Comparison of ENCODE assay signal across 7 mouse cellular contexts in genomic region chr11:68602200-68602931, GRCm38 (mm10). TPM values are rescaled to one million over a fixed set of nuclear protein-coding genes. Genes with fewer than 3 reads are reported as not detected.
DNase-seq lines count a peak whose midpoint lies in the region; ATAC-seq and TF ChIP-seq lines count a peak whose summit lies in the region.

No protein-coding gene starts in this region.

- WGBS in midbrain, embryonic 11.5 days, result 13% methylated on average over 8 of the region's 8 CpGs
- 14% methylated on average over 8 of the region's 8 CpGs for WGBS in midbrain, embryonic 16.5 days
- WGBS in stomach, embryonic 15.5 days, result 11% methylated on average over 7 of the region's 8 CpGs

- ATAC-seq in midbrain, embryonic 11.5 days (ENCODE audit: low FRiP score), result no peak
- ATAC-seq in midbrain, embryonic 16.5 days, result no peak
- peak; percentile 42 for ATAC-seq in stomach, embryonic 15.5 days (ENCODE audit: insufficient read depth, low FRiP score, low read depth)

- H3K9ac ChIP-seq in midbrain, embryonic 11.5 days (ENCODE audit: low read length), result no peak overlapping the region
- H3K9ac ChIP-seq in midbrain, embryonic 16.5 days (ENCODE audit: low read depth, low read length), result no peak overlapping the region
- no peak overlapping the region for H3K9ac ChIP-seq in stomach, embryonic 15.5 days

- no peak overlapping the region for H3K4me2 ChIP-seq in midbrain, embryonic 11.5 days
- no peak overlapping the region for H3K4me2 ChIP-seq in midbrain, embryonic 16.5 days (ENCODE audit: low read length)
- H3K4me2 ChIP-seq in stomach, embryonic 15.5 days, result no peak overlapping the region

- H3K9me3 ChIP-seq in midbrain, embryonic 11.5 days (ENCODE audit: control insufficient read depth, low read length), result no peaks in the 10 kb centered on the region
- no peaks in the 10 kb centered on the region for H3K9me3 ChIP-seq in midbrain, embryonic 16.5 days (replicated peaks; ENCODE audit: control insufficient read depth, low read length, poor library complexity, severe bottlenecking)
- no peaks in the 10 kb centered on the region for H3K9me3 ChIP-seq in stomach, embryonic 15.5 days

- TF ChIP-seq CTCF in left cerebral cortex, adult 2 months (IDR thresholded peaks at IDR 0.05), result no peak

- peaks cover 11% of the 10 kb centered on the region for H3K4me1 ChIP-seq in midbrain, embryonic 11.5 days (ENCODE audit: control insufficient read depth, insufficient read depth, low read length)
- peaks cover 5% of the 10 kb centered on the region; the same call in 1 of the 2 replicates for H3K4me1 ChIP-seq in midbrain, embryonic 16.5 days (ENCODE audit: control insufficient read depth, insufficient read depth, low read length)
- peaks cover 27% of the 10 kb centered on the region for H3K4me1 ChIP-seq in stomach, embryonic 15.5 days

- H3K4me3 ChIP-seq in midbrain, embryonic 11.5 days (ENCODE audit: low read depth, low read length), result no peak overlapping the region
- H3K4me3 ChIP-seq in midbrain, embryonic 16.5 days (ENCODE audit: low read depth, low read length), result no peak overlapping the region
- H3K4me3 ChIP-seq in stomach, embryonic 15.5 days (replicated peaks), result no peak overlapping the region
- no peak overlapping the region for H3K4me3 ChIP-seq in left cerebral cortex, adult 2 months

- no peaks in the 10 kb centered on the region for H3K36me3 ChIP-seq in midbrain, embryonic 11.5 days (ENCODE audit: control insufficient read depth, insufficient read depth, low read length)
- H3K36me3 ChIP-seq in midbrain, embryonic 16.5 days (ENCODE audit: control insufficient read depth, insufficient read depth, low read length), result no peaks in the 10 kb centered on the region
- no peaks in the 10 kb centered on the region for H3K36me3 ChIP-seq in stomach, embryonic 15.5 days

- intact Hi-C loops in left cerebral cortex, adult 2 months (cut with DNase I), result no loop called here

- no peaks in the 10 kb centered on the region for H3K27me3 ChIP-seq in midbrain, embryonic 11.5 days (ENCODE audit: control insufficient read depth, insufficient read depth, low read length)
- no peaks in the 10 kb centered on the region for H3K27me3 ChIP-seq in midbrain, embryonic 16.5 days (ENCODE audit: control insufficient read depth, insufficient read depth, low read depth, low read length)
- no peaks in the 10 kb centered on the region for H3K27me3 ChIP-seq in stomach, embryonic 15.5 days (replicated peaks)

- H3K27ac ChIP-seq in midbrain, embryonic 11.5 days (ENCODE audit: low read depth, low read length), result no peak overlapping the region; the same call in 1 of the 2 replicates
- H3K27ac ChIP-seq in midbrain, embryonic 16.5 days (ENCODE audit: low read length), result no peak overlapping the region
- peak overlapping the region; percentile 82 for H3K27ac ChIP-seq in stomach, embryonic 15.5 days
- no peak overlapping the region for H3K27ac ChIP-seq in left cerebral cortex, adult 2 months

- peak; percentile 85 for DNase-seq in midbrain, embryonic 11.5 days (ENCODE audit: low spot score, missing footprints)
- peak; percentile 49 to 50 for DNase-seq in heart, adult 9 months (ENCODE audit: low spot score in 2 of 2)
- DNase-seq in kidney, postnatal 25 days, result peak; percentile 32 to 53
- DNase-seq in left cerebral cortex, adult 2 months (ENCODE audit: extremely low spot score in 1 of 2, low spot score in 2 of 2), result no peak
- no peak for DNase-seq in urinary bladder, postnatal 25 days (ENCODE audit: low spot score)

RNA-seq across cellular contexts. Expression of gene Ccdc42, which starts 15.5 kb away (rescaled TPM):
- polyA plus RNA-seq in midbrain, embryonic 11.5 days (2014; fragmentation: Nextera tagmentation; extraction: Ambion mirVana), result 0.92 and 1.5 TPM in 2 replicates
- 0.18 and 0.65 TPM in 2 replicates for polyA plus RNA-seq in midbrain, embryonic 16.5 days (2015; fragmentation: Nextera tagmentation; extraction: Ambion mirVana)
- polyA plus RNA-seq in stomach, embryonic 15.5 days (2015; fragmentation: Nextera tagmentation; extraction: Ambion mirVana), result 0.42 and 0.50 TPM in 2 replicates
- total RNA-seq in left cerebral cortex, adult 2 months (2021), result 1 to 10 TPM in 1 of 2 experiments, under 1 TPM in 1; 0.66 to 1.2 TPM

RNA-seq across cellular contexts. Expression of gene Mfsd6l, which starts 46.4 kb away (rescaled TPM):
- polyA plus RNA-seq in midbrain, embryonic 11.5 days (2014; fragmentation: Nextera tagmentation; extraction: Ambion mirVana), result not detected in 2 replicates
- 0.09 TPM in 1 of 2 replicates, not detected in the other for polyA plus RNA-seq in midbrain, embryonic 16.5 days (2015; fragmentation: Nextera tagmentation; extraction: Ambion mirVana)
- polyA plus RNA-seq in stomach, embryonic 15.5 days (2015; fragmentation: Nextera tagmentation; extraction: Ambion mirVana), result 2.2 and 3.2 TPM in 2 replicates
- not detected for total RNA-seq in left cerebral cortex, adult 2 months (2021)

Comparison
In these comparisons a context has a peak if more than half of its experiments do, and no peak if none do; other contexts are left out.
1. DNase-seq: peak in midbrain, embryonic 11.5 days (single experiment), heart, adult 9 months (2 of 2) and kidney, postnatal 25 days (2 of 2); none in left cerebral cortex, adult 2 months (0 of 2) and urinary bladder, postnatal 25 days (single experiment).